Mouse (Mus musculus) liver, embryonic 12.5 days (tissue): Measurements from ENCODE around the gene Yars. TPM values are rescaled to one million over a fixed set of nuclear protein-coding genes. Genes with fewer than 3 reads are reported as not detected.

Source experiments
- ATAC-seq: fragments of 200-750 bp; cut with Nextera tagmentation; 2 replicates; pipeline ENCODE4 v1.8.0; 2017; ENCODE audit warnings: moderate number of reproducible peaks, mild to moderate bottlenecking, moderate library complexity
- H3K27ac ChIP-seq: fragments of 300-500 bp; sonication (generic); 2 replicates; pipeline ENCODE4 v1.5.1; 2016; ENCODE audit warnings: mild to moderate bottlenecking
- H3K27me3 ChIP-seq: fragments of 300-500 bp; sonication (generic); replicated peaks from 2 replicates; pipeline ENCODE4 v1.6.1; 2016; ENCODE audit warnings: mild to moderate bottlenecking, moderate library complexity
- H3K36me3 ChIP-seq: fragments of 300-500 bp; sonication (generic); 2 replicates; pipeline ENCODE4 v1.6.1; 2016; ENCODE audit warnings: mild to moderate bottlenecking, moderate library complexity
- H3K4me1 ChIP-seq: fragments of 300-500 bp; sonication (generic); 2 replicates; pipeline ENCODE4 v1.6.1; 2016
- H3K4me2 ChIP-seq: fragments of 300-500 bp; sonication (generic); 2 replicates; pipeline ENCODE4 v1.6.1; 2016; ENCODE audit warnings: mild to moderate bottlenecking, moderate library complexity
- H3K4me3 ChIP-seq: fragments of 300-500 bp; sonication (generic); 2 replicates; pipeline ENCODE4 v1.5.1; 2016; ENCODE audit warnings: mild to moderate bottlenecking, moderate library complexity
- H3K9ac ChIP-seq: fragments of 300-500 bp; sonication (generic); 2 replicates; pipeline ENCODE4 v1.6.1; 2016; ENCODE audit warnings: mild to moderate bottlenecking, moderate library complexity
- H3K9me3 ChIP-seq: fragments of 300-500 bp; sonication (generic); replicated peaks from 2 replicates; pipeline ENCODE4 v1.6.1; 2016; ENCODE audit warnings: mild to moderate bottlenecking, moderate library complexity
- WGBS: fragments of 180-500 bp; shearing (Covaris S2); methylation state at CpG from one replicate; pipeline ENCODE4 v1.1.7; 2016; ENCODE audit not compliant: insufficient replicate concordance; 5-methylcytosine and 5-hydroxymethylcytosine counted together
- polyA plus RNA-seq: library from polyadenylated mRNA; unstranded; fragments of >200 nt; fragmentation: Nextera tagmentation; extraction: Ambion mirVana; gene quantifications from 2 replicates; pipeline ENCODE4 v1.2.1, GENCODE M21; 2016

Gene Yars
- 92.4 and 92.9 TPM in 2 replicates for polyA plus RNA-seq

GRCm38 (mm10) chr4:129189542-129190519 lies at the start of gene Yars, which contains the start of gene S100pbp:
Yars (plus strand) TSS chr4:129189760.
S100pbp (minus strand) TSS chr4:129189727.
- H3K27me3 ChIP-seq: no peaks in the 10 kb centered on the region
- peak within 1 kb of the TSS; percentile 92 for H3K9ac ChIP-seq
- ATAC-seq: peak; percentile 88
- H3K4me2 ChIP-seq: peak within 1 kb of the TSS; percentile 92
- under 1% methylated on average over 57 of the region's 58 CpGs for WGBS
- H3K9me3 ChIP-seq: no peaks in the 10 kb centered on the region
- H3K36me3 ChIP-seq: peaks cover 31% of the 10 kb centered on the region
- H3K27ac ChIP-seq: peak within 1 kb of the TSS; percentile 91
- H3K4me1 ChIP-seq: peaks cover 54% of the 10 kb centered on the region
- H3K4me3 ChIP-seq: peak within 1 kb of the TSS; percentile 89

- Histone ChIP-seq H3K4me2 (peak overlapping the region; percentile 58), H3K27me3 (peaks cover 36% of the 10 kb centered on the region), H3K27ac (peak overlapping the region; percentile 85), H3K9ac (no peak overlapping the region), H3K4me3 (no peak overlapping the region), H3K9me3 (no peaks in the 10 kb centered on the region), H3K4me1 (peaks cover 78% of the 10 kb centered on the region), H3K36me3 (no peaks in the 10 kb centered on the region)
- ATAC-seq: peak; percentile 25; the same call in 1 of the 2 replicates
- 31% methylated on average over 4 of the region's 4 CpGs for WGBS
Measured at GRCm38 (mm10) chr4:129140808-129141207, 48.8 kb upstream of the Yars start.

DNA sequence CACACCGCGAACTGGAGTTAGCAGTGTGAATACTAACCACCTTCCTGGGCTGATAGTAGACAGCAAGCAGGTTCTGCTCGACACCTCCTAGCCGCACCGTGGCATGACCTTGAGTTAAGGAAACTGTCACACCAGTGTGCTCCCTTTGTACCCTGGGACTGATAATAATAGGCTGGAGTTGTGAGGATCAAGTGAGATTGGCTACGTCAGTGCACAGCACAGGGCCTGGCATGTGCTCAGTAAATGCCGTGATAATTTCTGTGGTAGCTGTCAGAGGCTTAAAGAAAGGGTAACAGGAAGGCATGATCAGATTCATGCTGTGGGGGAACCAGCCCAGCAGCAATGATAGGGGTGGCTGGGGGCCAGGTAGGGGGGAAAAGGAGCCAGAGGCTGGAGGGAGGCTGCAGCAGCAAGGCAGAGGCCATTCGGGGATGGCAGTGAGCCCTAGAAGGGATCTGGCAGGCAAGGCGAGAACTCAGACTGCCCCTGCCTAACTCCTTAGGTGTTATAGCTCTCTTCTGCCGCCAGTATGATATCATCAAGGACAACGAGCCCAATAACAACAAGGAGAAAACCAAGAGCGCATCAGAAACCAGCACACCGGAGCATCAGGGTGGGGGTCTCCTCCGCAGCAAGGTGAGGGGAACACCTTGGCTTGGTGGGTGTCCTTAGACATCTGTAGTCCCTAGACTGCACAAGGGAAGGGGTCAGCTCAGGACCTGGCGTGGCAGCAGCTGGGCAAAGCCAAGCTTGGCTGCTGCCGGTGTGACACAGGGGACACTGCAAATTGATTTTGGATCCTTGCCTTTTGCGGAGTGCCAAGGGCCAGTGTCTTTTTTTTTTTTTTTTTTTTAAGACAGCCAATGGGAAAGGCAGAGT lies 47.8 kb upstream of the Yars start:
- H3K4me3 ChIP-seq: no peak overlapping the region
- peaks cover 26% of the 10 kb centered on the region for H3K27me3 ChIP-seq
- no peaks in the 10 kb centered on the region for H3K9me3 ChIP-seq
- H3K4me2 ChIP-seq: peak overlapping the region; percentile 21
- peak; percentile 25; the same call in 1 of the 2 replicates for ATAC-seq
- no peaks in the 10 kb centered on the region for H3K36me3 ChIP-seq
- peaks cover 76% of the 10 kb centered on the region for H3K4me1 ChIP-seq
- peak overlapping the region; percentile 23; the same call in 1 of the 2 replicates for H3K9ac ChIP-seq
- peak overlapping the region; percentile 85 for H3K27ac ChIP-seq
- WGBS: 58% methylated on average over 17 of the region's 17 CpGs

DNA sequence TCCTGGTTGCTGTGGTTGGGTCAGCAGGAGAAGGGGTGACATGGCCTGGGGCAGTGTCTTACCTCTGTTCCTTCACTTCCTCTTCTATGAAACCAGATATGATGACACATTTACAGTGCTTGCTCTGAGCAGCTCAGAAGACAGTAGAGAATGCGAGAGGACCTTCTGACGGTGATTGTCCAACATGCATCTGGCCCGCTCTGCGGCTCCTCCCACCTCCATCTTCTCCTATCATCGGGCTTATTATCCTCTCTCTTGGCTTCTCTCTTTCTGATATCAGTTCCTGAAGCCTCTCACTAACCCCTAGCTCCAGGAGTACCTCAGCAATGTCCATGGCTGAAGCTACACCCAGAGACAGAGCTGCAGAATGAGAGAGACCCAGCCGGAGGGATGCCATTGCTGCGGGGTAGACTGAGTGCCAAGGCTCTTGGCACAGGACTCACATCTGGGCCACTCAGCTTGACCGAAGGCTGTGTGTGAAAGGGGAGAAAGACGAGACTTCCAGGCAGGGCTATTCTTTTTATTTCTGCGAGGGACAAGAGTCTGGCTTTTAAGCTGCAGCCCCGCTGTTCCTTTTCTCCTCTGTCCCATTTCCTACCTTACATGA lies 47.0 kb upstream of the Yars start:
- Histone ChIP-seq H3K4me2 (no peak overlapping the region), H3K27me3 (peaks cover 19% of the 10 kb centered on the region), H3K9me3 (no peaks in the 10 kb centered on the region), H3K36me3 (0 out of 2 replicates have a peak, but pooled peaks cover under 1% of the 10 kb centered on the region), H3K9ac (no peak overlapping the region), H3K4me3 (no peak overlapping the region), H3K27ac (no peak overlapping the region; the same call in 1 of the 2 replicates), H3K4me1 (peaks cover 69% of the 10 kb centered on the region)
- WGBS: 72% methylated on average over 11 of the region's 11 CpGs
- ATAC-seq: no peak

DNA sequence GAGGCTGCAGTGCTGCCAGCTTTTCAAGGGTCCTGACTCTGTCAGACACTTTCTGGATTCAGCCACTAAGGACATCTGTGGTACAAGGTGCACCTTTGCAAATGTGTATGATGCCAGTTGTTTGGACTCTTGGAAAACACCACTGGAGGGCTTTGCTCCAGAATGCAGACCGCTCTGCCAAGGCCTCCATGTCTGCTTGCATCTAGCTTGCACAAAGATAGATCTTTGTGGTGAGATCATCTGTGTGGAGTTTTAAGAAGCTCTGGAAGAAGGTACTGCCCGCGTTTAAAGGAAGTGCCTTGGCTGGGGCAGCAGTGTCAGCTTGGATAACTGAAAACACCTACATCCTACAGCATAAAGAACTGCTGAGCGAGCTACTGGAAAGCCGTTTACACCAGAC lies 46.1 kb upstream of the Yars start:
- Histone ChIP-seq H3K36me3 (0 out of 2 replicates have a peak, but pooled peaks cover 4% of the 10 kb centered on the region), H3K9me3 (no peaks in the 10 kb centered on the region), H3K4me1 (peaks cover 59% of the 10 kb centered on the region), H3K27ac (no peak overlapping the region), H3K9ac (no peak overlapping the region), H3K4me3 (no peak overlapping the region), H3K4me2 (no peak overlapping the region), H3K27me3 (peaks cover 9% of the 10 kb centered on the region)
- no peak for ATAC-seq
- WGBS: 49% methylated on average over 5 of the region's 5 CpGs

GRCm38 (mm10) chr4:129144401-129145367 lies 44.9 kb upstream of the Yars start:
- no peak for ATAC-seq

DNA sequence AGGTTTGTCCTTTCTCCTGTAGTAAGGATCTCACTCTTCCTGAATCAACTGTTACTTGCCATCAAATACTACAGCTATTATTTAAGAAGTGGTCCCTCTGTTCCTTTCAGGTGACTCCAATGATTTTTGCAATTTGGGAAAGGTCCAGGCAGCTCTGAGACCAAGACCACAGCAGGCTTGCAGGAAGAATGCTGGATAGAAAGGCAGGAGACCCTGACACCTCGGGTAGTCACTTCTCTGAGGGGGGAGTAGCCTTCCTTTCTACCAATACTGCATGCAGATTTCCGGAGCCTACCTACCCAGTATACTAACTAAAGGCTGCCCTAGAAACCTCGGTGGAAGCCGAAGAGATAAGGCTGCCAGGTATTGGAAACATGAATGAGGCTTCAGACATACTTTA lies 44.1 kb upstream of the Yars start:
- H3K9me3 ChIP-seq: no peaks in the 10 kb centered on the region
- H3K4me1 ChIP-seq: peaks cover 40% of the 10 kb centered on the region
- no peak overlapping the region for H3K4me3 ChIP-seq
- no peak overlapping the region for H3K9ac ChIP-seq
- H3K27me3 ChIP-seq: no peaks in the 10 kb centered on the region
- H3K36me3 ChIP-seq: peaks cover 20% of the 10 kb centered on the region
- H3K27ac ChIP-seq: no peak overlapping the region
- ATAC-seq: no peak
- H3K4me2 ChIP-seq: no peak overlapping the region
- WGBS: 53% methylated on average over 4 of the region's 4 CpGs

More at GRCm38 (mm10) chr4:129144401-129145367, 44.9 kb upstream of the Yars start:
- Histone ChIP-seq H3K4me2 (no peak overlapping the region), H3K27ac (no peak overlapping the region), H3K4me1 (peaks cover 48% of the 10 kb centered on the region), H3K9me3 (no peaks in the 10 kb centered on the region), H3K9ac (no peak overlapping the region), H3K4me3 (no peak overlapping the region), H3K36me3 (peaks cover 14% of the 10 kb centered on the region), H3K27me3 (no peaks in the 10 kb centered on the region)
- 66% methylated on average over 16 of the region's 16 CpGs for WGBS

GRCm38 (mm10) chr4:129145943-129146342 lies 43.6 kb upstream of the Yars start:
- H3K36me3 ChIP-seq: peaks cover 26% of the 10 kb centered on the region
- H3K4me3 ChIP-seq: no peak overlapping the region
- peaks cover 35% of the 10 kb centered on the region for H3K4me1 ChIP-seq
- 71% methylated on average over 4 of the region's 4 CpGs for WGBS
- no peaks in the 10 kb centered on the region for H3K27me3 ChIP-seq
- H3K27ac ChIP-seq: no peak overlapping the region
- H3K9me3 ChIP-seq: no peaks in the 10 kb centered on the region
- no peak for ATAC-seq
- H3K4me2 ChIP-seq: no peak overlapping the region
- H3K9ac ChIP-seq: no peak overlapping the region

GRCm38 (mm10) chr4:129146392-129146791 lies 43.2 kb upstream of the Yars start:
- Histone ChIP-seq H3K4me3 (no peak overlapping the region), H3K36me3 (peaks cover 30% of the 10 kb centered on the region), H3K9me3 (no peaks in the 10 kb centered on the region), H3K4me2 (no peak overlapping the region), H3K27me3 (no peaks in the 10 kb centered on the region), H3K9ac (no peak overlapping the region), H3K4me1 (peaks cover 31% of the 10 kb centered on the region), H3K27ac (no peak overlapping the region)
- 42% methylated on average over 2 of the region's 2 CpGs for WGBS
- no peak for ATAC-seq

DNA sequence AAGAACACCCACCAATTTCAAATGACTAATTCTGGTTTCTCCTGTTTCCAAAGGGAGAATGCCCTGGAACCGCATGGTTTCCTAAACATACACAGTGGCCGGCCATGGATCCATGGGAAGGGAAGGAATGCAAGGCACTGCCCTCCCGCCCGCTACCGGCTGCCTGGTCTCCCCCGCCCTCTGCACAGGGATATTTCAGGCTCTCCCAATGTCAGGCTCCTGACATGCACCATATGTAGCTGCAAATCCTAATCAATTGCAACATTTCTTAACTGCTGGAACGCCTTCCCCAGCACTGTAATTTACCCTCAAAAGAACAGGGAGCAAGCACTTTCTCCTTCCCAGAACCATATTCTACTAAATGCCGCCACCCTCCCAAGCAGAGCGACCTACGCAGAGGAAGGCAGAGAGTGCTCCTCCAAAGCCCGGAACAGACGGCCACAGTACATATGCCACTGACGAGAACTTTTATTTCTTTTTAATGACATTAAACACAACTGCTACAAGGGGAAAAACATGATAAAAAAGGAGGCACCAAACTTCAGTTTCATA lies 41.9 kb upstream of the Yars start:
- H3K27me3 ChIP-seq: no peaks in the 10 kb centered on the region
- no peak overlapping the region for H3K4me2 ChIP-seq
- no peak overlapping the region for H3K4me3 ChIP-seq
- H3K27ac ChIP-seq: no peak overlapping the region
- ATAC-seq: no peak
- peaks cover 18% of the 10 kb centered on the region for H3K4me1 ChIP-seq
- 87% methylated on average over 13 of the region's 13 CpGs for WGBS
- H3K9ac ChIP-seq: no peak overlapping the region
- no peaks in the 10 kb centered on the region for H3K9me3 ChIP-seq
- peaks cover 42% of the 10 kb centered on the region for H3K36me3 ChIP-seq
